Mouse (Mus musculus): ENCODE measurements around the gene Prkaa2. TPM values are rescaled to one million over a fixed set of nuclear protein-coding genes. Genes with fewer than 3 reads are reported as not detected.

Prkaa2 gene
- 7.4 and 7.5 TPM in 2 replicates for polyA plus RNA-seq (2021; fragmentation: Nextera tagmentation)
- long read RNA-seq, experiment 1, full-length matches to known transcripts, result 56 of 83 reads
- long read RNA-seq, experiment 1, partial matches to known transcripts, result 7 of 83 reads
- long read RNA-seq, experiment 1, other reads (novel, unspliced or antisense), result 20 of 83 reads
- long read RNA-seq, experiment 2, full-length matches to known transcripts, result 17 of 34 reads
- long read RNA-seq, experiment 2, partial matches to known transcripts, result 3 of 34 reads
- long read RNA-seq, experiment 2, other reads (novel, unspliced or antisense), result 14 of 34 reads

DNA sequence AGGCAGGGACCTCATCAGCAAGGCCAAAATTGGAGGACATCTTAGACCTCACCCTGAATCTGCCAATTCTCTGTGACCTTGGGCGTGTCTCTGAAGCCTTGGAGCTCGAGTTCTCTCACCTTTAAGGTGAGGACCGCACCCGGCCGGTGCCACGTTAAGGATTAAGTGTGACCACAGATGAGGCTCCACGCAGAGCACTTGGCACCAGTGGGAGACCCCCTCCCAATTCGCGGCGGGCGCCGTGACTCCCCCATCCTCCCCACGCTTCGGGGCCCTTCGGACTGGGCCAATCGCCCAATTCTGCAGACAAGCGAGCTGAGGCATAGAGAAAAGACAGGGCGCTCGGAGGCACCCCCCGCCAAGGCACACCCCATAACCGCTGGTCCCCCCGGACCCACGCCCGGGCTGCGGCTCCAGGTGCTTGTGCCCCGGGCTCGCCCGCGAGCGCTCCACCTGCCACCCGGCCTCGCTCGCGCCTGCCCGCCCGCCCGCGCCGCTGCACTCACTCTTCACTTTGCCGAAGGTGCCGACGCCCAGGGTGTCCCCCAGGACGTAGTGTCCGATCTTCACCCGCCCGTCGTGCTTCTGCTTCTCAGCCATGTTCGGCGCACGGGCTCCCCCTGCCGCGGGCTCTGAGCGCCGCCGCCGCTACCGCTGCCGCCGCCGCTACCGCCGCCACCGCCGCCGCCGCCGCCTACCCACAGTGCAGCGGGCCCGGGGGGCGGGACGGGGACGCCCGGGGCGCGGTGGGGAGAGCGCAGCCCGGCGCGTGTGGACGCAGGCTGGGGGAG, at the start of gene Prkaa2:
Gene Prkaa2 (minus strand): TSS at position 692 of the 791 bp plus-strand sequence.

DNA sequence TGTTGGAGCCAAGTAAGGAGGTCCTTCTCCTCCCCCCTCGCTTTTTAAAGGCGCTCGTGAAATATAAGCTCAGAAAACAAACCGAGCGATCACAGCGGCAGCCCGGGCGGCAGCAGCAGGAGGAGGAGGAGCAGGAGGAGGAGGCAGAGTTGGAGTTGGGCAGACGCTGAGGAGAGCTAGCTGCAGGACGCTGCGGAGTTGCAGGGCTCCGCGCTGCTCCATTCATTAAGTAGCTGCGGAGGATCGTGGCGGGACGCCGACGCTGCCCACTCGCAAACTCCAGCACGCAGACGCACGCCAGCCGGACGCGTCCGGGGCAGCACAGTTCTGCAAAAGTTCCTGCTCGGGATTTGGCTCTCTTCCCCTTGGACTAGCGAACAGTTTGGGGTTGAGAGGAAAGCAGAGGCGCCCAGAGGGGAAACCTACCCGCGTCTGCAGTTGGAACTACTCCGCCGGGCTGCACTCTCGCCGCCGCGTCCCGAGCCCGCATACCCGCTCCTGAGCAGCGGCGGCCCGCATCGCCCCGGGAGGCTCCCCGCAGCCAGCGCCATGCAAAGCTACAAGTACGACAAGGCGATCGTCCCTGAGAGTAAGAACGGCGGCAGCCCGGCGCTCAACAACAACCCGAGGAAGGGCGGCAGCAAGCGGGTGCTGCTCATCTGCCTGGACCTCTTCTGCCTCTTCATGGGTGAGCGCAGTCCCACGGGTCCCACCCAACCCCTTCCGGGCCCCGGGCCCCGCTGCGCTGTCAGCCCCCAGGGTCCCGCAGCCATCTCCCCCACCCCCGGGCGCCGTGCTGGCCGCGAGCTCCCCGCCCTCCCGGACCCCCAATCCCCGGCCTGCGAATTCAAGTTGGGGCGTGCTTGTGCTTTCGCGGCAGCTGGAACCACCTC, 47.8 kb upstream of the Prkaa2 start, which contains the start of gene Plpp3:
Gene Plpp3 (plus strand): TSS at position 72 of the 893 bp plus-strand sequence.

Other genes starting within 250 kb of the Prkaa2 start
- gene C8a, start 233.5 kb downstream of the Prkaa2 start, polyA plus RNA-seq (2021; fragmentation: Nextera tagmentation), result 0.03 TPM in 1 of 2 replicates, not detected in the other
- 0.20 and 0.47 TPM in 2 replicates for gene Fyb2, start 196.4 kb downstream of the Prkaa2 start, polyA plus RNA-seq (2021; fragmentation: Nextera tagmentation)
- gene Plpp3, start 47.5 kb upstream of the Prkaa2 start, polyA plus RNA-seq (2021; fragmentation: Nextera tagmentation), result 71.9 and 88.2 TPM in 2 replicates